Mouse (Mus musculus): Measurements from ENCODE around the gene Slc25a31.

DNA sequence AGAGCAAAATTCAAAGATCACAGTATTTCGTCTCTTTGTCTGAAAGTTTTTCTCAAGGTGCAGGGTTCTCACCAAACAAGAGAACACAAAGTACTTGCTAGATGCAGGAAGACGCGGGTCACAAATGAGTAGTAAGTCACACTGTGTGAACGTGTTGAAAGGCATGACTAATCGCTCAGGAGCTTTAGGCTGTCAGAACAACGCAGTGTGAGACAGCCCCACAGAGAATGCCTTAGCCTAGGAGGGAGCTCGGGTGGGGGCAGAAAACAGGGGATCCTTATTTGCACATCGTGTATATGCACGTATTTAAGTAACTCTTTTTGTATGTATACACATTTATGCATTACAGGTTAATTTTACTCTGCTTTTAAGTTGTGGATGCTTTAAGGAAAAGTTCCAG is 21.8 kb upstream of the Slc25a31 start:
- TF ChIP-seq CTCF (IDR thresholded peaks at IDR 0.05; ENCODE audit: low read depth): no peak
- TF ChIP-seq EP300 (IDR thresholded peaks at IDR 0.05; ENCODE audit: low read depth): no peak

All from liver, embryonic 14.5 days (tissue).